Mouse (Mus musculus) frontal cortex, adult (tissue): ENCODE measurements at regions not wholly inside any gene's neighbourhood (a gene's known extent, or its start where the extent isn't known, plus 50 kb on each side); places are given as distances from the start of the nearest gene placed in this dataset.

Experiments used
- ATAC-seq: cut with Nextera tagmentation; 2 replicates; pipeline ENCODE4 v1.9.2; 2017; ENCODE audit warnings: mild to moderate bottlenecking, moderate library complexity, mixed read lengths; ENCODE audit not compliant: low TSS enrichment

DNA sequence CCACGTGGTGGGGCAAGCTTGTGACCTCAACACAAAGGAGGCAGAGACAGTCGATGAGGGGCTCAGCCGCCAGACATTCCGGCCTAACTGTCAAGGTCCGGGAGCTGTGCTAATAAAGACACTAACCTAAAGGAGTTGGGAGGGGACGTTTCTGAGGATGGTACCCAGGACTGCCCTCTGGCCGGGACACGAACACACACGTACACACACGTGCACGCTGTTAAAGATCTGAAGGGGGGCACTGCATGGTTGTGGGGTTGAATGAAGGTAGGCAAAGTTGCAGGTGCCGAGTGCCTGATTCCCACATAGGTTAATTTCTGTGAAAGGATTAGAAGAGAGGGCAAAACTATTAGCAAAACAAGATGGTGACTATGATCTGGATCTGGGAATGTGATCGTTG lies 65.4 kb upstream of the Mitf start:
- no peak for ATAC-seq

DNA sequence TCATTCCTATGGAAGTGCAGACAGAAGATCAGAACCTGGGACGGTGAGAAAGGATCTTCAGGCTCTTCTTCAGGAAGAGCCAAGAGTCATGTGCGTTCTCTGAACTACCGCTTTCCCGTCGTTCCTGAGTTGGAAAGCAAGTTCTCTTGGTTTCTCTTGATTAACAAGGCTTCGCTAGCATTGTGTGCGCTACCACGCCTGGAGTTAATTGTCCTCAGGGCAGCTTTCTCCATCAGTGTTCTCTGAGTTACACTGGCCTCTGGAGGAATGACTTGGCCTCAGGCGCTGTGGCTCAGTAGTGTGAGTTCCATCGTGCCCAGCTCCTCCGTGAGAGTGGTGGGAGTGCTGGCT lies 66.0 kb upstream of the Mitf start:
- ATAC-seq: no peak

DNA sequence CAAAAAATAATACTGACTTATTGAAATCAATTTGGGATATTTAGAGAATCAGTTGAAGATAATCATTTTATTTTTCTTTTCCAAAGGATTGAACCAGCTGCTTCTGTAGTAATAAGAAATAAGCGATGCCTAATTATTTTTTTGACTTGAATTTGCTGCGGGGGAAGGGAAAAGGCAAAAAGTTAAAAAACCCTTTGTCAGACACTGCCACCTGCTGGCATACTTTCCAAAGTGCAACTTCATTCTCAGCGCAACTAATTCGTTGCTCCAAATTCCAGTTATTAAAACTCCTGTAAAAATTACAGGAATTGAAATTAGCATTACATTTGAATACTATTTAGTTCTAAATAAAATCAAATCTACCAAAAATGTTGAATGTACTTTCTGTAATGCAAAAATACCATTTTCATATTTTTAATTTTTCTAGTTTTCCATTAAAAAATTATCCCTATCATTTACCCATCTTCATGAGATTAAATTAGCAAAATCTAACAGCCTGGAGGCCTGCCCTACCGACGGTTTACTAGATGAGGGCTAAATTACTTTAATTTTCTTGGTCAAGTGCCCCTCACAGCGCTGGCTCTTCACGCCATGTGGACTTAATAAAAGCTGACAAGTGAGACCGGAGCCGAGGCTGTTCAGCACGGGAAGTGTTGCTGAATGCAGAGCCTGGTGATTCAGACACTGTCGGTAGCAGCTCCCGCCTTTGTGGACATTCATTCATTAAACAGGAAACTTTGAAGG lies 66.6 kb upstream of the Mitf start:
- ATAC-seq: no peak

DNA sequence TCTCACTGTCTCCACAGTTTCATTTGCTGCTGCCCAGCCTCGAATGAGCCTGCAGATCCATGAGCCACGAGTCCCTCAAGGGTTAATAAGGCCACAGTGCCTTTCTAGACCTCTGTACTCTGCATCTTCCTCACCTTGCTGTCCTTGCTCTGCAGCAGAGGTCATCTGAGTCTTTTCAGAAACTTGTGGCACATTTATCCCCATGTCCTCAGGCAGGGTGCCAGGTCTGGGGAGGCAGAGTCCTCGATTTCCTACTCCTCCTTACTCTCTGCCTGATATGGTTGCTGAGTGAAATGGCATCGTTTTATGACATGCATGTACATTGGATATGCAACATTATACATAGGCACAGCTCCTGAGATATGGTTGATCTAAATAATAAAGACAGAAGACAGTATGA lies 68.0 kb upstream of the Mitf start:
- ATAC-seq: no peak

DNA sequence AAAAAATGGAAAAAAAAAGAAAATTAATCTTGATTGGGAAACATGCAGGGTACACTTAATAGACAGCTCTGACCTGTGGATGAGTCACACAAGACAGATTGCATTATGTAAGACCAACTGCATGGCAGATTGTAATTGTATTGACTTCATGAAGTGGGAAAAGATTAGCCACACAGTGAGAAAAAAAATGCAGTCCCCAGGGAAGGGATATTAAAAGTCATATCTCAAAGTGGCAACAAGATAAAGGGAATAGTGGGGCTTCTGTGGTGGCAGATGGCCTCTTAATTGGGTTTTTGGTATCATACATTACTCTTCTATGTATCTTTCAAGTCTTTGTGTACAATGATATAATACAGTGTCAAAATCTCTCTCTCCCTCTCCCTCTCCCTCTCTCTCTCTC lies 76.0 kb upstream of the Mitf start:
- no peak for ATAC-seq

DNA sequence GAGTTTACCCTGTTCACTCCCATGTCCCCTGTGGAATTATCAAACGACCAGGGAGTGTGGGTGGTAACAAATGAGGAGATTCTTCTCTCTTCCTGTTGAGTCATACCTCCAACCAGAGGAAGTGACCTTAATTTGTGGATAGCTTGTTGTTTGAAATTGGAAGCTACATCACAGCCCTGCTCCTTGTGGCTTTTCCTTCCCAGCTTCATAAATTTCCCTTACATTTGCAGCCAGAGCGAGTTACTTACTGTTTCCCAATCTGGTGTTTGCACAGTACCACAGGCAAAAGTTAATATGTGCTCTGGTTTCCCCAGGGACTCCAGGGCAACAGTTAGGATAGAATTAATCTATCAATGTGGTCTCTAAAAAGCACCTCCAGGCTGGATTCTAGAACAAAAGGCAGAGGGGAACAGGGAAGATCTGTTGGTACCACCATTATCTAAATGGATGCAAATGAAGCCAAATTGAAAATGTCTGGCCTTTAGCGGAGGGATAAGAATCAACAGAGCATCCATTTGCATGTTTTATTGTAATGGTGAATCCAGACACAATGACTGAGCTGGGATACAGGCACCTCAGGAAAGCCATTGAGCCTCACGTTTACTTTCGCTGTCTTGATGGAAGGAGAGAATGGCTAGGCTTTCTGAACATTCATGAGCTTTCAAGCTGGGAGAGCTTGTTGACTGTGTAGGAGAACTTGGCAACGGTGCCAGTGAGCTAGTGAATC lies 88.5 kb upstream of the Mitf start:
- no peak for ATAC-seq

DNA sequence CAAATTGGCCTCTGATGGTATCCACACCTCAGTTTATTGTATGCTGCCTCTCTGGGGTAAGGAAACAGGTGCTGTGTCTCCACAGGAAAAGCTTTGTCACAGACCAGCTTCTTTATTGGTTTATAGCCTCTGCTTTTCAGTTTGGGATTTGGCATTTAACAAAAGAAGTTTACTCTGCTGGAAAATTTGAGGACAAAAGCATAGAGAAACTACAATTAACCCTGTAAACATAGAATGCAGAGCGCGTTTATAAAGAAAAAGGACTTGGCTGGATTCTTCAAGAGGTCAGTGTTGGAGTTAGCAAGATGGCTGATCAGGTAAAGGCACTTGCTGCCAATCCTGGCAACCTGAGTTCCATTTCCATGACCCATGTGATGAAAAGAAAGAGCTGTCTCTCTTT lies 90.1 kb upstream of the Frmd4b start:
- no peak for ATAC-seq

DNA sequence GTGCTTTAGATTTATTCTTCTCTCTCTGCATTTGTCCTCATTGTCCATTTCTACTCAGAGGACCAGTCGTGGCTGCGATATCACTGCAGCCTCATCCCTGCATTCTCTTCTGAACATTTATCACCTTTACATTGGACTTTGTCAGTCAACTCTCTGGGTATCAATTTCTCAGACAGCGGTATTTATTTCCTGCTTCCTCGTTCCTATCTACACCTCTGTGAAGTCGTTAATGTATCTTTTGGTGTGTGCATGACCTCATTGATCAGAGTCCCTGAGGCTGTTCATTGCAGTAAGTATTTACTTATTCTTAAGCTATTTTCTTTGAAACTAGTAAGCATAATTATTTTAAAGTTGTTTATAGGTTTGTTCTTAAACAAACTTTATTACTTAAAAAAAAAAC lies 87.0 kb upstream of the Frmd4b start:
- no peak for ATAC-seq

DNA sequence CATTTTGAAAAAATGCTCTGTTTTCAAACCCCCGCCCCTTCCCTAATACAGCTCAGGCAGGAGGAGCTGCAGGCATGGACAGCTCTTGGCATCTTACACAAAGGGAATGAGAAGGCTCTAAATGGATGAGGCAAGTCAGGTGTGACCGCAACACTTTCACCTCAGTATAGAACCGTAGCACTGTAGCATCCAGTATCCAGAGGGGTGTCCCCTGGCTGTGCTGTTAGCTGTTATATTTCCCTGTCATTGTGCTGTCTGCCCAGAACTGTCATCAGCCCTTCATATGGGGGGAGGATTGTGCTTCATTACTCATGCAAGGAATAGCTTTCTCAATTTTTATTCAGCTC lies 82.4 kb upstream of the Frmd4b start:
- ATAC-seq: no peak

DNA sequence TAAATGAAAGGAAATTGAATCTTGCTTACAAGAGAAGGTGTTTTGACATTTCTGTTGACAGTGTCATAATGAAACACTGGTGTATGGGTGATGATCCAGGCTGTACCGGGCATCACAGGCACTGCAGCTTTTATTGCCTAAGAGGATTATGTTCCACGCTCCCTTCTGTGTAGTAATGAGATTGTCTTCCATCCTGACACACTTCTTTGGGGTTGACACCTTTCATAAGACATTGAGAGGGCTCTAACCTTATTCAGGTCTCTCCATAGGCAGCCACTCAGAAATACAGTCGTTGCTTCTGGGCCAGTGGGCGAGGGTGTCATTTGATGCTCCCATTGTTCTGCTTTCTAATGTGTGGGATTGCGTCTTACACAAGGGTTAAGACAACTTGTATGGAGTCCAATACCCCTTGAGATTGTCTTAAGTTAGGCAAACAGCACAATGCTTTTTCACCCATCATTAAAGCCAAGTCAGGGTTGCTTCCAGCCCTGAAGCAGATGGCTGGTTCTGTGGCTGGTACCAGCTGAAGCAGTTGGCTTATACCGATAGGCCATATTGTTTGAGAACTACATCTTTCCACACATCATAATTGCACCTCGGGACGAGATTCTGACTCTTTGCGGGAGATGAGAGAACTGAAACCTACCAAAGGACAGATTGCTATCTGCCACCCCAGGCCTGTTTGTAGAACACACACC lies 81.9 kb upstream of the Frmd4b start:
- ATAC-seq: no peak

DNA sequence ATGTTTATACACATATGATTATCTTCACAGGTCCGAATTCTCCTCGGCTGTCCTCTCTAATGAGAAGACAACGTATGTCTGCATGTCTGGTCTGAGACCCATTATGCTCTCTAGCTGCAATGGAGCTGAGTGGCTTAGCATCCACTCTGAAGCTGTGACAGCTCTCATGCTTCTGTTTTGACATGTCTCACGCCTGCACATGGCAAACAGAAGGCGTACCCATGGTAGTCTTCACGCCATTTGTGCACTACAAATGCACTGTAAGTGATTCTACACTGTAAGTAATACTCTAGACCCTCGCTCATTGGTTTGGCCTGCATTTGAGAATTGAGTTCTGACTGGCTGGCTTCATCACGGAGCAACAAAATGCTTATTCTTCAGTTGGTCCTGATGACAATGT lies 75.9 kb upstream of the Frmd4b start:
- no peak for ATAC-seq

DNA sequence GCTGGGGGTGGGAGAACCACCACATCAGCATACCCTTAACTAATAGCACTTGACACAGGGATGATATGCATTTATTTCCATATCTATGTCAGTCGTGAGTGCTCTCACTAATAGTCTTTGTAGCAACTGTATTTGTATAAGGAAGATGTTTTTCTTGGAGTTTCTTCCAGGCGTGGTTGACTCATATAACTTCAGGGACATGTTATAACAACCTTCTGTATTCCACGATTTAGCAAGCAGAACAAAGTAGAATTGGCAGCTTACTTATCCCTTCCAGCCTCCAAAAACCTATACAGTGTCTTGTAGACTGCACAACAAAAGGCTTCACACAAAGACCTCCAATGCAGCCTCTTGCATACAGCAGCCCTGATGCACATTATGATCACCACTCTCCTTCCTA lies 73.8 kb upstream of the Frmd4b start:
- no peak for ATAC-seq

DNA sequence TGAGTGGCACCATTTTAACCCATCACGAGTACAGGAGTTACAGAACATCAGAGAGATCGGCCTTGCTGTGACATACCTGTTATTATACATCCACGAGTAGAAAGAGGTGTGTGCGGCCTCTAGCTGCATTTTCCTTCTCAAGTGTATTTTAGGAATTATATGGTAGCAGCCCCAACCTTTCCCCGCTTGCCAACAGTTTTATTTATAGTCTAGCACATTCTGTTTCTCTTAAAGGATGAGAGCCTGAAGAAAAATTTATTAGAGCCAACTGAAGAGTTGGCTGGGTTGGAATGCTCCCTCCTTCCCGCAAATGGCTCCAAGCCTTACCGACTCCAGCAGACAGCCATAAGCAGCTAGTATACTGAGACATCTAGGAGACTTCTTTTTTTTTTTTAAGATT lies 67.0 kb upstream of the Frmd4b start:
- ATAC-seq: peak; percentile 52

DNA sequence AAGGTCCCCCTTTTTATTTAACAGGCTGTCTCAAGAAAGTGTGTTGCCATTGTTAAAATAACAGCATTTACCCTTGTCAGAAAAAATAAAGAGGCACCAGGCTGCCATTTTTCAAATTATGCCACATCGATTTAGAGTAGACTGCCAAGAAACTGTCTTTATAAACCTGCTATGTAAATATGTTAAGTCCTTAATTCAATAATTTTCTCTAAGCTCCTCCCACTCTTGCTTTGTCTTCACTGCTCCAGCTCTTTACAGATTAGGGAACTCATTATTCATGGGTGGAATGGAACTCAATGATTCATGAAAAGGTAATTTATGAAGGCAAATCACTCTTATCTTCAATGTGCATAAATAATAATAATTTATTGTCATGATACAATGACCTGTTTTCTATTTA lies 64.9 kb upstream of the Frmd4b start:
- ATAC-seq: no peak

DNA sequence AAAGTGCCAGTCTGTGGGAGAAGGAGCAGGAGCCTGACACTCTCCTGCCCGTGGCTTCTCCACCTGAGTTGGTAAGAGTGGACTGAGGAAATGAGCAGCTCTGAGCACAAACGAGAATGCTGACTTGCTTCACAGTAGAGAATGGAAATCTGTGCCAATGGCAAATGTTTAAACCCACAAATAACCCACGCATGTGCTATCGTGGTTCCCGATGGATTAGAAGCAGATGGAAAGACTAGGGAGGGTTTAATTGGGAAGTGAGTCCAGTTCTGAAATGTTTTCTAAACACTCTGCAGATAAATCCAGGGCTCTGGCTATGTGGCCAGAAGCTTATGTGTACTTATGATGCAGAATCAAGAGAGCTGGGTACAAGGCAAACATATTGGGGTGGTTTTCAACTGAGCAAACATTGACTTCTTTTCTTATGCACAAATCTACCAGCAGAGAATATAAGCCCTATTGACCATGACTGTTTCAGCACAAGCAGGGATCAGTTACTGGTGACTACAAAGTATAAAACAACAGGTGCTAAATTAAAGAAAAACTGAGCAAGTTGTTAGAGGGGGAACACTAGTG lies 57.9 kb upstream of the Frmd4b start:
- peak; percentile 41; the same call in 1 of the 2 replicates for ATAC-seq

DNA sequence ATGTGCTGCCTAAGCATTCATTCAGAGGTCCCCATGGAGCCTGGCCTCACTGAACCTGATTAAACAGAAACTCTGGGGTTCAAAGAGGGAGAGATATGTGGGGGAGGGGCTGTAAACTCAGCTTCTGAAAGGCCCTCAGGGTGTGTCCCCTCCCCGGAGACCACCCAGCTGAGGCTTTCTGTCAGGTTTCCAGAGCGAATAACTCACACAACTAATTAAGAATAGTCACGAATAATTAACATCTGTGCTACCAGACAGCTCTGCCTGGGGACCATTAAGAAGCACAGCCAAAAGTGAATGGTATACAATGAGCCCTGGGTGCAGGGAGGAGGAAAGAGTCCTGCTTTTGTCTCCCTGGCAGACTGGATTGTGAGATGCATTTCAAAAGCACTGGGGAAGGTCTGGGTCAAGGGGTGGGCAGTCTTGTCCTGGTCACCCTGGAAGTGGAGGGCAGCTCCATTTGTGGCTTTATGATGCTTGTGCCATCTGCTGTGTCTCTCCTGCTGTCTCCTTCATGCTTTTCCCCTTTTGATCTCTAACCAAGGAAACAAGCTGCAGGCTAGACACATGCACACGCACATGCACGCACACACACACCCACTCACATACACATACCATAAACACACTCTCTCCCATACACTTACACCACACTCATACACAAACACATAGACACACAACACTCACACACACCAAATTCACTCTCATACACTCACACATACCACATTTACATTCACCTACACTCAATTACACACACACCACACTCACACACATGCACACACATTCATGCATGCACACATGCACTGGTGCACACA lies 49.7 kb upstream of the Frmd4b start:
- no peak for ATAC-seq
